Mouse (Mus musculus): ENCODE data around the gene Cyb5r3. TPM values are rescaled to one million over a fixed set of nuclear protein-coding genes. Genes with fewer than 3 reads are reported as not detected.
"Not testable (repeated sequence)": the region's sequence is repeated elsewhere in the genome, so short reads cannot be mapped to it uniquely, and the experiment has no call there.

Gene Cyb5r3
- polyA plus RNA-seq, 1 experiment from 2014 or later, result 121 TPM

DNA sequence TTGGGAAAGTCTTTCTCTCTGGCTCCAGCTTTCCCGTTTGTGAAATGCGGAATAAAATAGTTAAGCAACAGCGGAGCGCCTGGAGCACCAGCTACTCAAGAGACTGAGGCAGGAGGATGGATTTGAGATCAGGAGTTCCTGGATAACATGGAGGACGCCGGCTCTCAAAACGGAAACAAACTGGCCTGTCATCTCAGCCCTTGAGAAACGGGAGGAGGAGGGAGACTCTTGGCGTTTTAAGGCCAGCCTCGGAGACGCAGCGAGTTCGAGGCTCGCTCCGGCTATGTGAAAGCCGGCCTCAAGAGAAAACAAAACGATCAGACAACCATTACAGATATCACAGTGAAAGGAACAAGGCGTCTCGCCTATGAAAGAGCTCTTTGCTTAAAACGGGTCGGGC is 24.0 kb downstream of the Cyb5r3 start:
- Histone ChIP-seq H3K4me2 (ENCODE audit: low read length) (peak overlapping the region; percentile 84), H3K4me3 (ENCODE audit: low read depth, low read length) (peak overlapping the region; percentile 84), H3K36me3 (ENCODE audit: control insufficient read depth, insufficient read depth, low read length) (0 out of 2 replicates have a peak, but pooled peaks cover 3% of the 10 kb centered on the region), H3K9ac (ENCODE audit: low read depth, low read length) (peak overlapping the region; percentile 95), H3K4me1 (ENCODE audit: control insufficient read depth, insufficient read depth, low read length) (peaks cover 12% of the 10 kb centered on the region), H3K27ac (ENCODE audit: low read length) (peak overlapping the region; percentile 99), H3K27me3 (ENCODE audit: control insufficient read depth, insufficient read depth, low read depth, low read length) (no peaks in the 10 kb centered on the region), H3K9me3 (replicated peaks; ENCODE audit: control insufficient read depth, low read length, poor library complexity, severe bottlenecking) (no peaks in the 10 kb centered on the region)
- no peak for ATAC-seq
- WGBS, result 2% methylated on average over 21 of the region's 21 CpGs

DNA sequence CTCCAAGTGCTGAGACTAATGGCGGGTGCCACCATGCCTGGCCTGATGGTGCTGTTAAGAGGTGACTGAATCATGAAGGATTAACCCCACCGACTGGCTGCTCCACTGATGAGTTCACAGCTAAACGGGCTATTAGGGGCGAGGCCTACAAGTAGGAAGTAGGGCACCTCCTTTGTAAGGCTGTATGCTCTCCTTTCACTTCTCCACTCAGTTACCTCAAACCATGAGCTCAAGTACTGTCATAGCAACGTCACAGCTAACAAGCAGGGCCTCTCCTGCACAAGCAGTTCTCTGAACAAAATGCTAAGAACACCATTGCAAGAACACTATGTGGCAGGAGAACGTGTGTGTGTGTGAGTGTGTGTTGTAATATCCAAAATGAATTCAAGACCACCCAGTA is 26.9 kb downstream of the Cyb5r3 start:
- Histone ChIP-seq H3K9ac (ENCODE audit: low read depth, low read length) (no peak overlapping the region), H3K4me2 (ENCODE audit: low read length) (no peak overlapping the region), H3K36me3 (ENCODE audit: control insufficient read depth, insufficient read depth, low read length) (0 out of 2 replicates have a peak, but pooled peaks cover 3% of the 10 kb centered on the region), H3K27me3 (ENCODE audit: control insufficient read depth, insufficient read depth, low read depth, low read length) (no peaks in the 10 kb centered on the region), H3K27ac (ENCODE audit: low read length) (no peak overlapping the region), H3K4me1 (ENCODE audit: control insufficient read depth, insufficient read depth, low read length) (peaks cover 20% of the 10 kb centered on the region), H3K9me3 (replicated peaks; ENCODE audit: control insufficient read depth, low read length, poor library complexity, severe bottlenecking) (no peaks in the 10 kb centered on the region), H3K4me3 (ENCODE audit: low read depth, low read length) (no peak overlapping the region)
- no peak for ATAC-seq
- 92% methylated on average over 6 of the region's 6 CpGs for WGBS

- Histone ChIP-seq H3K4me1 (ENCODE audit: control insufficient read depth, insufficient read depth, low read length) (peaks cover 13% of the 10 kb centered on the region), H3K4me2 (ENCODE audit: low read length) (no peak overlapping the region), H3K4me3 (ENCODE audit: low read depth, low read length) (no peak overlapping the region), H3K27me3 (ENCODE audit: control insufficient read depth, insufficient read depth, low read depth, low read length) (no peaks in the 10 kb centered on the region), H3K36me3 (ENCODE audit: control insufficient read depth, insufficient read depth, low read length) (0 out of 2 replicates have a peak, but pooled peaks cover 3% of the 10 kb centered on the region), H3K27ac (ENCODE audit: low read length) (no peak overlapping the region), H3K9me3 (replicated peaks; ENCODE audit: control insufficient read depth, low read length, poor library complexity, severe bottlenecking) (no peaks in the 10 kb centered on the region), H3K9ac (ENCODE audit: low read depth, low read length) (no peak overlapping the region)
- 22% methylated on average over 5 of the region's 5 CpGs for WGBS
- ATAC-seq, result no peak
Measured at GRCm38 (mm10) chr15:83142861-83143260, 29.5 kb downstream of the Cyb5r3 start.

DNA sequence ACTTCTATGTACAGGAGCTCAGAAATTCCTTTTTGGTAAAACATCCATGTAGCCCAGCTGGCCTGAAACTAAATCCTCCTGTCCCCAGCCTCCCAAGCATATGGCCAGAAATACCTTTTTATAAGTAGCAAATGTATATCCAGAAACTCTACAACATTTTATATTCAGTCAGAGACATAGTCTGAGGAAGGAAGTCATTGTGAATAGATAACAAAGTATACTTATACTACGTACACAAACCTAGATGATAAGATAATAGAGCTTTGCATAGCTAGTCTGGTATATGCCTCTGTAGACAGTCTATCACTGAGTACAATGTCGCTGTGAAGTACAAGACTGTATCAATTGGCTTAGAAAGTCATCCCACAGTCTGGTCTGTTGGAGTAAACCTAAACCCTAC is 36.7 kb downstream of the Cyb5r3 start:
- no peak for ATAC-seq
- Histone ChIP-seq H3K27ac (ENCODE audit: low read length) (no peak overlapping the region), H3K9ac (ENCODE audit: low read depth, low read length) (no peak overlapping the region), H3K4me1 (ENCODE audit: control insufficient read depth, insufficient read depth, low read length) (no peaks in the 10 kb centered on the region), H3K4me2 (ENCODE audit: low read length) (no peak overlapping the region), H3K4me3 (ENCODE audit: low read depth, low read length) (no peak overlapping the region), H3K27me3 (ENCODE audit: control insufficient read depth, insufficient read depth, low read depth, low read length) (no peaks in the 10 kb centered on the region), H3K9me3 (replicated peaks; ENCODE audit: control insufficient read depth, low read length, poor library complexity, severe bottlenecking) (no peaks in the 10 kb centered on the region), H3K36me3 (ENCODE audit: control insufficient read depth, insufficient read depth, low read length) (peaks cover 25% of the 10 kb centered on the region)
- 99% methylated on average over 2 of the region's 2 CpGs for WGBS

DNA sequence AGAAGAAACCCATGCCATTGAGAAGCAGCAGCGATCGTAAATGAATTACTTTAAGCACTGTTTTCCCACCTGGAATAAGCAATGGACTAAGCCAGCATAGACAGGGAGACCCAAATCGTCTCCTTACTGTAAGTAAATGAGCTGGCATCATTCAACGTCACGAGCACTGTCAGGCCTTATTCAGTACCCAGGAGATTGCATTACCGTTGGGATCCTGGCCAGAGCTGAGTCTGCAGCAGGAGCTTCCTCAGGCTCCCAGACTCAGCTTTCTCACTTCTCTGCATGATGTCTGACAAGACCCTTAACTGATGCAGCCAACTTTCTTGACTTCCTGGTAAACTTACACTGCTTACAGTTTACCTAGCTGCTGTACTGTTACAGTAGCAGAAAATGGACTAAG is 37.7 kb downstream of the Cyb5r3 start:
- Histone ChIP-seq H3K4me3 (ENCODE audit: low read depth, low read length) (no peak overlapping the region), H3K4me1 (ENCODE audit: control insufficient read depth, insufficient read depth, low read length) (no peaks in the 10 kb centered on the region), H3K27me3 (ENCODE audit: control insufficient read depth, insufficient read depth, low read depth, low read length) (no peaks in the 10 kb centered on the region), H3K36me3 (ENCODE audit: control insufficient read depth, insufficient read depth, low read length) (peaks cover 25% of the 10 kb centered on the region), H3K9me3 (replicated peaks; ENCODE audit: control insufficient read depth, low read length, poor library complexity, severe bottlenecking) (no peaks in the 10 kb centered on the region), H3K27ac (ENCODE audit: low read length) (no peak overlapping the region), H3K9ac (ENCODE audit: low read depth, low read length) (no peak overlapping the region), H3K4me2 (ENCODE audit: low read length) (no peak overlapping the region)
- 94% methylated on average over 6 of the region's 6 CpGs for WGBS
- no peak for ATAC-seq

GRCm38 (mm10) chr15:83129530-83130231 is 42.7 kb downstream of the Cyb5r3 start:
- Histone ChIP-seq H3K4me3 (ENCODE audit: low read depth, low read length) (no peak overlapping the region), H3K36me3 (ENCODE audit: control insufficient read depth, insufficient read depth, low read length) (peaks cover 35% of the 10 kb centered on the region), H3K9ac (ENCODE audit: low read depth, low read length) (no peak overlapping the region), H3K4me1 (ENCODE audit: control insufficient read depth, insufficient read depth, low read length) (no peaks in the 10 kb centered on the region), H3K27ac (ENCODE audit: low read length) (no peak overlapping the region), H3K9me3 (replicated peaks; ENCODE audit: control insufficient read depth, low read length, poor library complexity, severe bottlenecking) (no peaks in the 10 kb centered on the region), H3K27me3 (ENCODE audit: control insufficient read depth, insufficient read depth, low read depth, low read length) (no peaks in the 10 kb centered on the region), H3K4me2 (ENCODE audit: low read length) (no peak overlapping the region)
- 90% methylated on average over 7 of the region's 7 CpGs for WGBS
- ATAC-seq, result no peak

GRCm38 (mm10) chr15:83127037-83127436 is 45.4 kb downstream of the Cyb5r3 start:
- H3K4me1 ChIP-seq (ENCODE audit: control insufficient read depth, insufficient read depth, low read length); H3K27ac ChIP-seq (ENCODE audit: low read length); H3K27me3 ChIP-seq (ENCODE audit: control insufficient read depth, insufficient read depth, low read depth, low read length); H3K9ac ChIP-seq (ENCODE audit: low read depth, low read length); H3K9me3 ChIP-seq (replicated peaks; ENCODE audit: control insufficient read depth, low read length, poor library complexity, severe bottlenecking); ATAC-seq; H3K4me2 ChIP-seq (ENCODE audit: low read length); H3K4me3 ChIP-seq (ENCODE audit: low read depth, low read length): not testable (repeated sequence)
- WGBS, result 41% methylated on average over 3 of the region's 3 CpGs
- H3K36me3 ChIP-seq (ENCODE audit: control insufficient read depth, insufficient read depth, low read length), result peaks cover 25% of the 10 kb centered on the region

DNA sequence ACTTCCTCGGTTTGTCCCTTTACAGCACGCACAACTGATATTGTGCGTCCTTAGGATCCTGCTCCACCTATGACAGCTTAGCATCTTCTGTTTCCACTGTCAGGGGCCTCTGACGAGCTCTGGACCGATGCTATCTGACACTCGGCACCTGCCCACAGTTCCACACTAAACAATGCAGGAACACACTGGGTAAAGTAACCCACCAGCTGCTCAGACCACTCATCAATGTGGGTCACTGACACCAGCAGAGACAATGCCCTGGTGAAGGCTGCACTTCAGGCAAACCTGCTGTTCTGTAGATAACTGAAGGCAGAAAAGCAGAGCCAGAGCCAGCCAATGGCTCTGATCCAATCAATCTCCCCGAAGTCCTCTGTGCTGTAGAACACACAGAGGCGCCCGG is 45.8 kb downstream of the Cyb5r3 start:
- Histone ChIP-seq H3K9ac (ENCODE audit: low read depth, low read length) (no peak overlapping the region), H3K4me1 (ENCODE audit: control insufficient read depth, insufficient read depth, low read length) (peaks cover 1% of the 10 kb centered on the region), H3K4me3 (ENCODE audit: low read depth, low read length) (no peak overlapping the region), H3K27ac (ENCODE audit: low read length) (no peak overlapping the region), H3K4me2 (ENCODE audit: low read length) (no peak overlapping the region), H3K36me3 (ENCODE audit: control insufficient read depth, insufficient read depth, low read length) (peaks cover 22% of the 10 kb centered on the region), H3K27me3 (ENCODE audit: control insufficient read depth, insufficient read depth, low read depth, low read length) (no peaks in the 10 kb centered on the region), H3K9me3 (replicated peaks; ENCODE audit: control insufficient read depth, low read length, poor library complexity, severe bottlenecking) (no peaks in the 10 kb centered on the region)
- no peak for ATAC-seq
- WGBS, result 77% methylated on average over 9 of the region's 9 CpGs

GRCm38 (mm10) chr15:83124625-83125024 is 47.8 kb downstream of the Cyb5r3 start:
- ATAC-seq, result no peak
- Histone ChIP-seq H3K27ac (ENCODE audit: low read length) (no peak overlapping the region), H3K9me3 (replicated peaks; ENCODE audit: control insufficient read depth, low read length, poor library complexity, severe bottlenecking) (no peaks in the 10 kb centered on the region), H3K4me2 (ENCODE audit: low read length) (no peak overlapping the region), H3K4me3 (ENCODE audit: low read depth, low read length) (no peak overlapping the region), H3K9ac (ENCODE audit: low read depth, low read length) (no peak overlapping the region), H3K4me1 (ENCODE audit: control insufficient read depth, insufficient read depth, low read length) (peaks cover 8% of the 10 kb centered on the region), H3K27me3 (ENCODE audit: control insufficient read depth, insufficient read depth, low read depth, low read length) (no peaks in the 10 kb centered on the region), H3K36me3 (ENCODE audit: control insufficient read depth, insufficient read depth, low read length) (peaks cover 19% of the 10 kb centered on the region)
- 71% methylated on average over 5 of the region's 5 CpGs for WGBS

All from midbrain, embryonic 16.5 days (tissue).